Mouse (Mus musculus): Measurements from ENCODE around the gene Ccl28. TPM values are rescaled to one million over a fixed set of nuclear protein-coding genes. Genes with fewer than 3 reads are reported as not detected.

The Ccl28 gene
- polyA plus RNA-seq, 1 experiment from 2014 or later = not detected

GRCm38 (mm10) chr13:119639302-119639701, 15.7 kb downstream of the Ccl28 start:
- Histone ChIP-seq H3K4me3 (ENCODE audit: low read depth, low read length) (no peak overlapping the region), H3K9ac (ENCODE audit: low read depth, low read length) (no peak overlapping the region), H3K9me3 (replicated peaks; ENCODE audit: control insufficient read depth, low read length) (no peaks in the 10 kb centered on the region), H3K4me2 (no peak overlapping the region), H3K27me3 (ENCODE audit: control insufficient read depth, insufficient read depth, low read length) (no peaks in the 10 kb centered on the region), H3K4me1 (ENCODE audit: control insufficient read depth, insufficient read depth, low read length) (no peaks in the 10 kb centered on the region), H3K36me3 (ENCODE audit: control insufficient read depth, insufficient read depth, low read length) (no peaks in the 10 kb centered on the region), H3K27ac (ENCODE audit: low read depth, low read length) (no peak overlapping the region)
- 77% methylated on average over 5 of the region's 5 CpGs for WGBS (ENCODE audit: insufficient replicate concordance)
- no peak for ATAC-seq (replicated peaks; ENCODE audit: insufficient number of reproducible peaks, low FRiP score, low TSS enrichment)

- Histone ChIP-seq H3K4me1 (ENCODE audit: control insufficient read depth, insufficient read depth, low read length) (no peaks in the 10 kb centered on the region), H3K27me3 (ENCODE audit: control insufficient read depth, insufficient read depth, low read length) (no peaks in the 10 kb centered on the region), H3K9ac (ENCODE audit: low read depth, low read length) (no peak overlapping the region), H3K4me2 (no peak overlapping the region), H3K36me3 (ENCODE audit: control insufficient read depth, insufficient read depth, low read length) (no peaks in the 10 kb centered on the region), H3K4me3 (ENCODE audit: low read depth, low read length) (no peak overlapping the region), H3K9me3 (replicated peaks; ENCODE audit: control insufficient read depth, low read length) (no peaks in the 10 kb centered on the region), H3K27ac (ENCODE audit: low read depth, low read length) (no peak overlapping the region)
- ATAC-seq (replicated peaks; ENCODE audit: insufficient number of reproducible peaks, low FRiP score, low TSS enrichment) = no peak
- WGBS (ENCODE audit: insufficient replicate concordance) = 34% methylated on average over 4 of the region's 4 CpGs
Measured at GRCm38 (mm10) chr13:119640504-119640903, 16.9 kb downstream of the Ccl28 start.

- Histone ChIP-seq H3K36me3 (ENCODE audit: control insufficient read depth, insufficient read depth, low read length) (no peaks in the 10 kb centered on the region), H3K4me3 (ENCODE audit: low read depth, low read length) (no peak overlapping the region), H3K27me3 (ENCODE audit: control insufficient read depth, insufficient read depth, low read length) (no peaks in the 10 kb centered on the region), H3K4me2 (no peak overlapping the region), H3K9me3 (replicated peaks; ENCODE audit: control insufficient read depth, low read length) (no peaks in the 10 kb centered on the region), H3K9ac (ENCODE audit: low read depth, low read length) (no peak overlapping the region), H3K4me1 (ENCODE audit: control insufficient read depth, insufficient read depth, low read length) (no peaks in the 10 kb centered on the region), H3K27ac (ENCODE audit: low read depth, low read length) (no peak overlapping the region)
- 70% methylated on average over 7 of the region's 7 CpGs for WGBS (ENCODE audit: insufficient replicate concordance)
- no peak for ATAC-seq (replicated peaks; ENCODE audit: insufficient number of reproducible peaks, low FRiP score, low TSS enrichment)
Measured at GRCm38 (mm10) chr13:119641145-119641544, 17.5 kb downstream of the Ccl28 start.

GRCm38 (mm10) chr13:119644769-119645168, 21.1 kb downstream of the Ccl28 start:
- Histone ChIP-seq H3K9ac (ENCODE audit: low read depth, low read length) (no peak overlapping the region), H3K4me3 (ENCODE audit: low read depth, low read length) (no peak overlapping the region), H3K4me1 (ENCODE audit: control insufficient read depth, insufficient read depth, low read length) (no peaks in the 10 kb centered on the region), H3K36me3 (ENCODE audit: control insufficient read depth, insufficient read depth, low read length) (no peaks in the 10 kb centered on the region), H3K4me2 (no peak overlapping the region), H3K27me3 (ENCODE audit: control insufficient read depth, insufficient read depth, low read length) (no peaks in the 10 kb centered on the region), H3K9me3 (replicated peaks; ENCODE audit: control insufficient read depth, low read length) (no peaks in the 10 kb centered on the region), H3K27ac (ENCODE audit: low read depth, low read length) (no peak overlapping the region)
- 65% methylated on average over 5 of the region's 5 CpGs for WGBS (ENCODE audit: insufficient replicate concordance)
- ATAC-seq (replicated peaks; ENCODE audit: insufficient number of reproducible peaks, low FRiP score, low TSS enrichment) = no peak

- whole genome bisulfite sequencing (ENCODE audit: insufficient replicate concordance) = 85% methylated on average over 1 of the region's 1 CpGs
- Histone ChIP-seq H3K27ac (ENCODE audit: low read depth, low read length) (no peak overlapping the region), H3K9ac (ENCODE audit: low read depth, low read length) (no peak overlapping the region), H3K4me1 (ENCODE audit: control insufficient read depth, insufficient read depth, low read length) (no peaks in the 10 kb centered on the region), H3K36me3 (ENCODE audit: control insufficient read depth, insufficient read depth, low read length) (no peaks in the 10 kb centered on the region), H3K4me2 (no peak overlapping the region), H3K9me3 (replicated peaks; ENCODE audit: control insufficient read depth, low read length) (no peaks in the 10 kb centered on the region), H3K4me3 (ENCODE audit: low read depth, low read length) (no peak overlapping the region), H3K27me3 (ENCODE audit: control insufficient read depth, insufficient read depth, low read length) (no peaks in the 10 kb centered on the region)
- ATAC-seq (replicated peaks; ENCODE audit: insufficient number of reproducible peaks, low FRiP score, low TSS enrichment) = no peak
Measured at GRCm38 (mm10) chr13:119646511-119646910, 22.9 kb downstream of the Ccl28 start.

- Histone ChIP-seq H3K4me3 (ENCODE audit: low read depth, low read length) (no peak overlapping the region), H3K9me3 (replicated peaks; ENCODE audit: control insufficient read depth, low read length) (no peaks in the 10 kb centered on the region), H3K4me2 (no peak overlapping the region), H3K36me3 (ENCODE audit: control insufficient read depth, insufficient read depth, low read length) (no peaks in the 10 kb centered on the region), H3K27ac (ENCODE audit: low read depth, low read length) (no peak overlapping the region), H3K4me1 (ENCODE audit: control insufficient read depth, insufficient read depth, low read length) (no peaks in the 10 kb centered on the region), H3K27me3 (ENCODE audit: control insufficient read depth, insufficient read depth, low read length) (no peaks in the 10 kb centered on the region), H3K9ac (ENCODE audit: low read depth, low read length) (no peak overlapping the region)
- no peak for ATAC-seq (replicated peaks; ENCODE audit: insufficient number of reproducible peaks, low FRiP score, low TSS enrichment)
- 63% methylated on average over 15 of the region's 15 CpGs for WGBS (ENCODE audit: insufficient replicate concordance)
Measured at GRCm38 (mm10) chr13:119648891-119649698, 25.5 kb downstream of the Ccl28 start.

GRCm38 (mm10) chr13:119649699-119650046, 26.1 kb downstream of the Ccl28 start:
- H3K4me1 ChIP-seq (ENCODE audit: control insufficient read depth, insufficient read depth, low read length) = no peaks in the 10 kb centered on the region
- H3K27me3 ChIP-seq (ENCODE audit: control insufficient read depth, insufficient read depth, low read length) = no peaks in the 10 kb centered on the region
- no peak overlapping the region for H3K27ac ChIP-seq (ENCODE audit: low read depth, low read length)
- H3K4me2 ChIP-seq = no peak overlapping the region
- no peak overlapping the region for H3K9ac ChIP-seq (ENCODE audit: low read depth, low read length)
- 74% methylated on average over 1 of the region's 1 CpGs for WGBS (ENCODE audit: insufficient replicate concordance)
- no peak overlapping the region for H3K4me3 ChIP-seq (ENCODE audit: low read depth, low read length)
- no peaks in the 10 kb centered on the region for H3K9me3 ChIP-seq (replicated peaks; ENCODE audit: control insufficient read depth, low read length)
- no peaks in the 10 kb centered on the region for H3K36me3 ChIP-seq (ENCODE audit: control insufficient read depth, insufficient read depth, low read length)
- ATAC-seq (replicated peaks; ENCODE audit: insufficient number of reproducible peaks, low FRiP score, low TSS enrichment) = no peak

- Histone ChIP-seq H3K9me3 (replicated peaks; ENCODE audit: control insufficient read depth, low read length) (no peaks in the 10 kb centered on the region), H3K27me3 (ENCODE audit: control insufficient read depth, insufficient read depth, low read length) (no peaks in the 10 kb centered on the region), H3K9ac (ENCODE audit: low read depth, low read length) (no peak overlapping the region), H3K4me2 (no peak overlapping the region), H3K4me3 (ENCODE audit: low read depth, low read length) (no peak overlapping the region), H3K4me1 (ENCODE audit: control insufficient read depth, insufficient read depth, low read length) (no peaks in the 10 kb centered on the region), H3K27ac (ENCODE audit: low read depth, low read length) (no peak overlapping the region), H3K36me3 (ENCODE audit: control insufficient read depth, insufficient read depth, low read length) (no peaks in the 10 kb centered on the region)
- WGBS (ENCODE audit: insufficient replicate concordance) = 81% methylated on average over 2 of the region's 2 CpGs
- no peak for ATAC-seq (replicated peaks; ENCODE audit: insufficient number of reproducible peaks, low FRiP score, low TSS enrichment)
Measured at GRCm38 (mm10) chr13:119654734-119655133, 31.1 kb downstream of the Ccl28 start.

GRCm38 (mm10) chr13:119656246-119656645, 32.6 kb downstream of the Ccl28 start:
- Histone ChIP-seq H3K9me3 (replicated peaks; ENCODE audit: control insufficient read depth, low read length) (no peaks in the 10 kb centered on the region), H3K4me3 (ENCODE audit: low read depth, low read length) (no peak overlapping the region), H3K27me3 (ENCODE audit: control insufficient read depth, insufficient read depth, low read length) (no peaks in the 10 kb centered on the region), H3K4me1 (ENCODE audit: control insufficient read depth, insufficient read depth, low read length) (no peaks in the 10 kb centered on the region), H3K27ac (ENCODE audit: low read depth, low read length) (no peak overlapping the region), H3K4me2 (no peak overlapping the region), H3K9ac (ENCODE audit: low read depth, low read length) (no peak overlapping the region), H3K36me3 (ENCODE audit: control insufficient read depth, insufficient read depth, low read length) (no peaks in the 10 kb centered on the region)
- no peak for ATAC-seq (replicated peaks; ENCODE audit: insufficient number of reproducible peaks, low FRiP score, low TSS enrichment)
- WGBS (ENCODE audit: insufficient replicate concordance) = 63% methylated on average over 2 of the region's 2 CpGs

Data from heart, embryonic 11.5 days (tissue).